Mouse (Mus musculus): ENCODE data around the gene Cacna1i.

Gene Cacna1i

GRCm38 (mm10) chr15:80317841-80318530, 30.9 kb downstream of the Cacna1i start:
- no peaks in the 10 kb centered on the region for H3K27me3 ChIP-seq (ENCODE audit: insufficient read depth, low read length)
- TF ChIP-seq POU5F1 (IDR thresholded peaks at IDR 0.05; ENCODE audit: borderline replicate concordance, low read length) (no peak), CTCF (conservative IDR thresholded peaks at IDR 0.05; ENCODE audit: low read length) (no peak), NANOG (IDR thresholded peaks at IDR 0.05; ENCODE audit: borderline replicate concordance, low read length) (no peak)
- H3K9me3 ChIP-seq (ENCODE audit: low read length): no peaks in the 10 kb centered on the region
- H3K4me3 ChIP-seq (replicated peaks; ENCODE audit: low read length): no peak overlapping the region
- peaks cover 20% of the 10 kb centered on the region for H3K4me1 ChIP-seq (replicated peaks; ENCODE audit: low read depth, low read length)
- no peaks in the 10 kb centered on the region for H3K36me3 ChIP-seq (ENCODE audit: insufficient read depth, low read length)

GRCm38 (mm10) chr15:80318543-80319255, 31.7 kb downstream of the Cacna1i start:
- no peaks in the 10 kb centered on the region for H3K27me3 ChIP-seq (ENCODE audit: insufficient read depth, low read length)
- peaks cover 20% of the 10 kb centered on the region for H3K4me1 ChIP-seq (replicated peaks; ENCODE audit: low read depth, low read length)
- no peaks in the 10 kb centered on the region for H3K9me3 ChIP-seq (ENCODE audit: low read length)
- H3K4me3 ChIP-seq (replicated peaks; ENCODE audit: low read length): no peak overlapping the region
- TF ChIP-seq NANOG (IDR thresholded peaks at IDR 0.05; ENCODE audit: borderline replicate concordance, low read length) (no peak), CTCF (conservative IDR thresholded peaks at IDR 0.05; ENCODE audit: low read length) (no peak), POU5F1 (IDR thresholded peaks at IDR 0.05; ENCODE audit: borderline replicate concordance, low read length) (no peak)
- no peaks in the 10 kb centered on the region for H3K36me3 ChIP-seq (ENCODE audit: insufficient read depth, low read length)

GRCm38 (mm10) chr15:80319315-80319714, 32.3 kb downstream of the Cacna1i start:
- Histone ChIP-seq H3K4me1 (replicated peaks; ENCODE audit: low read depth, low read length) (peaks cover 20% of the 10 kb centered on the region), H3K36me3 (ENCODE audit: insufficient read depth, low read length) (no peaks in the 10 kb centered on the region), H3K9me3 (ENCODE audit: low read length) (no peaks in the 10 kb centered on the region), H3K27me3 (ENCODE audit: insufficient read depth, low read length) (no peaks in the 10 kb centered on the region), H3K4me3 (replicated peaks; ENCODE audit: low read length) (no peak overlapping the region)
- TF ChIP-seq POU5F1 (IDR thresholded peaks at IDR 0.05; ENCODE audit: borderline replicate concordance, low read length): no peak
- no peak for TF ChIP-seq NANOG (IDR thresholded peaks at IDR 0.05; ENCODE audit: borderline replicate concordance, low read length)
- TF ChIP-seq CTCF (conservative IDR thresholded peaks at IDR 0.05; ENCODE audit: low read length): no peak

GRCm38 (mm10) chr15:80319921-80320320, 32.9 kb downstream of the Cacna1i start:
- TF ChIP-seq POU5F1 (IDR thresholded peaks at IDR 0.05; ENCODE audit: borderline replicate concordance, low read length): no peak
- no peak for TF ChIP-seq NANOG (IDR thresholded peaks at IDR 0.05; ENCODE audit: borderline replicate concordance, low read length)
- no peak for TF ChIP-seq CTCF (conservative IDR thresholded peaks at IDR 0.05; ENCODE audit: low read length)

GRCm38 (mm10) chr15:80325207-80325606, 38.2 kb downstream of the Cacna1i start:
- Histone ChIP-seq H3K36me3 (ENCODE audit: insufficient read depth, low read length) (no peaks in the 10 kb centered on the region), H3K4me1 (replicated peaks; ENCODE audit: low read depth, low read length) (no peaks in the 10 kb centered on the region), H3K9me3 (ENCODE audit: low read length) (no peaks in the 10 kb centered on the region), H3K27me3 (ENCODE audit: insufficient read depth, low read length) (no peaks in the 10 kb centered on the region), H3K4me3 (replicated peaks; ENCODE audit: low read length) (no peak overlapping the region)
- TF ChIP-seq NANOG (IDR thresholded peaks at IDR 0.05; ENCODE audit: borderline replicate concordance, low read length): no peak
- TF ChIP-seq CTCF (conservative IDR thresholded peaks at IDR 0.05; ENCODE audit: low read length): no peak
- no peak for TF ChIP-seq POU5F1 (IDR thresholded peaks at IDR 0.05; ENCODE audit: borderline replicate concordance, low read length)

More at GRCm38 (mm10) chr15:80319921-80320320, 32.9 kb downstream of the Cacna1i start:
- no peaks in the 10 kb centered on the region for H3K27me3 ChIP-seq (ENCODE audit: insufficient read depth, low read length)
- H3K9me3 ChIP-seq (ENCODE audit: low read length): no peaks in the 10 kb centered on the region
- no peaks in the 10 kb centered on the region for H3K36me3 ChIP-seq (ENCODE audit: insufficient read depth, low read length)
- no peak overlapping the region for H3K4me3 ChIP-seq (replicated peaks; ENCODE audit: low read length)
- peaks cover 19% of the 10 kb centered on the region for H3K4me1 ChIP-seq (replicated peaks; ENCODE audit: low read depth, low read length)

- Histone ChIP-seq H3K27me3 (ENCODE audit: insufficient read depth, low read length) (no peaks in the 10 kb centered on the region), H3K36me3 (ENCODE audit: insufficient read depth, low read length) (no peaks in the 10 kb centered on the region), H3K4me1 (replicated peaks; ENCODE audit: low read depth, low read length) (no peaks in the 10 kb centered on the region), H3K4me3 (replicated peaks; ENCODE audit: low read length) (no peak overlapping the region), H3K9me3 (ENCODE audit: low read length) (no peaks in the 10 kb centered on the region)
- TF ChIP-seq CTCF (conservative IDR thresholded peaks at IDR 0.05; ENCODE audit: low read length) (no peak), POU5F1 (IDR thresholded peaks at IDR 0.05; ENCODE audit: borderline replicate concordance, low read length) (no peak), NANOG (IDR thresholded peaks at IDR 0.05; ENCODE audit: borderline replicate concordance, low read length) (no peak)
These were observed 38.7 kb downstream of the Cacna1i start for GRCm38 (mm10) chr15:80325756-80326155.

GRCm38 (mm10) chr15:80326947-80327346, 39.9 kb downstream of the Cacna1i start:
- Histone ChIP-seq H3K4me1 (replicated peaks; ENCODE audit: low read depth, low read length) (no peaks in the 10 kb centered on the region), H3K4me3 (replicated peaks; ENCODE audit: low read length) (no peak overlapping the region), H3K36me3 (ENCODE audit: insufficient read depth, low read length) (no peaks in the 10 kb centered on the region), H3K9me3 (ENCODE audit: low read length) (no peaks in the 10 kb centered on the region), H3K27me3 (ENCODE audit: insufficient read depth, low read length) (no peaks in the 10 kb centered on the region)
- TF ChIP-seq CTCF (conservative IDR thresholded peaks at IDR 0.05; ENCODE audit: low read length) (no peak), POU5F1 (IDR thresholded peaks at IDR 0.05; ENCODE audit: borderline replicate concordance, low read length) (no peak), NANOG (IDR thresholded peaks at IDR 0.05; ENCODE audit: borderline replicate concordance, low read length) (no peak)

- no peaks in the 10 kb centered on the region for H3K4me1 ChIP-seq (replicated peaks; ENCODE audit: low read depth, low read length)
- no peaks in the 10 kb centered on the region for H3K9me3 ChIP-seq (ENCODE audit: low read length)
- no peak overlapping the region for H3K4me3 ChIP-seq (replicated peaks; ENCODE audit: low read length)
- no peaks in the 10 kb centered on the region for H3K36me3 ChIP-seq (ENCODE audit: insufficient read depth, low read length)
- no peak for TF ChIP-seq CTCF (conservative IDR thresholded peaks at IDR 0.05; ENCODE audit: low read length)
- TF ChIP-seq NANOG (IDR thresholded peaks at IDR 0.05; ENCODE audit: borderline replicate concordance, low read length): no peak
- no peak for TF ChIP-seq POU5F1 (IDR thresholded peaks at IDR 0.05; ENCODE audit: borderline replicate concordance, low read length)
- no peaks in the 10 kb centered on the region; the same call in 1 of the 2 replicates for H3K27me3 ChIP-seq (ENCODE audit: insufficient read depth, low read length)
These were observed 40.9 kb downstream of the Cacna1i start for GRCm38 (mm10) chr15:80327743-80328540.

Data from E14TG2a.4 (cell line).